Mouse (Mus musculus): ENCODE measurements around the gene Enox1. TPM values are rescaled to one million over a fixed set of nuclear protein-coding genes. Genes with fewer than 3 reads are reported as not detected.

Enox1 gene
- polyA plus RNA-seq, 1 experiment from 2014 or later: 0.13 TPM

DNA sequence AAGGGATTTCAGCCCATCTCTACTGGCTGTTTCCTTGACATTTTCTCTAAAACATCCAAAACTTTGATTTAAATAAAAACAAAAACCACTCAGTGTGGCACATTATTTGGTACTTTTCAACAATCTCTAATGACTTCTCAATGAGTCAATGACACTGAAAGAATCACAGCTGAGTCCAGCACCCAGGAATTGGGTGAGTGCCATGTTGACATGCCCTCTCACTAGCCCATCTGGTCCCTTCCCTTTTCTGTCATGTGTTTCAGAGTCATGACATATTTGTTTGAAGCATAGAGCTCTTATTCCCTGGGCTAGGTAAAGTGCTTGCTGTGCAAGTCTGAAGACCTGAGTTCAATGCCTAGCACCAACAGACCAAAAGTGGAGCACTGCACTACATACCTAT is 582.8 kb downstream of the Enox1 start:
- H3K27me3 ChIP-seq (ENCODE audit: control insufficient read depth, insufficient read depth, low read depth, low read length): no peaks in the 10 kb centered on the region
- H3K9ac ChIP-seq (ENCODE audit: low read depth, low read length): no peak overlapping the region
- H3K36me3 ChIP-seq (ENCODE audit: control insufficient read depth, insufficient read depth): no peaks in the 10 kb centered on the region
- no peak overlapping the region for H3K27ac ChIP-seq (ENCODE audit: low read length)
- no peaks in the 10 kb centered on the region for H3K4me1 ChIP-seq (ENCODE audit: control insufficient read depth, low read depth, low read length)
- no peak overlapping the region for H3K4me2 ChIP-seq (ENCODE audit: low read depth, low read length)
- H3K9me3 ChIP-seq (replicated peaks; ENCODE audit: control insufficient read depth, low read length): no peaks in the 10 kb centered on the region
- H3K4me3 ChIP-seq (ENCODE audit: low read depth, low read length): no peak overlapping the region
- ATAC-seq (ENCODE audit: low read depth): no peak

DNA sequence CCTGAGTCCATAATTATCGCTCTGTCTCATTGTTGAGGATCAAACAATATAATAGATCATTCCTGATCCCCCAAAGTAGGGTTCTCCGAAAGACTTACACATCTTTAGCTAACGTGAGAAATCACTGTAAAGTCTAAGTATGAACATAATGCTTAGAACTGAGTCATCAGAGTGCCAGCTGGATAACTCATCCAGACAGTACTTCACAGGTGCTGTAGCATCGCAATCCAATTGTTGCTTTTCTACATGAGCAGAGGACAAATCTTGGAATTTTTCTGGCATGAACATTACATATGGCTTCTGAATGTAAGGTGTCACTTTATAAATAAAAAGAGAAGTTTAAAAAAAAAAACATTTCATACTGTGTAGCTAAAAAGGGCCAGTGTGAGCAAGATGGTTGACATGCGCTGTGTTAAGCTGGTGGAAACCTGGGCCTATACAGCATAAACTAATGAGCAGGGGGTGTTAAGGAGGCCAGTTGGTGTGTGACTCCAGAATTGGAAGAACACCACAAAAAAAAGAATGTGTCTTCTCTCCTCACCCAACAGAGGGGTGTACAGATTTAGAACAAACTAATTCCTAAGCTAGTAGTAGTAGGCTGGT is 588.2 kb downstream of the Enox1 start:
- no peaks in the 10 kb centered on the region for H3K9me3 ChIP-seq (replicated peaks; ENCODE audit: control insufficient read depth, low read length)
- no peak overlapping the region for H3K9ac ChIP-seq (ENCODE audit: low read depth, low read length)
- no peaks in the 10 kb centered on the region for H3K27me3 ChIP-seq (ENCODE audit: control insufficient read depth, insufficient read depth, low read depth, low read length)
- ATAC-seq (ENCODE audit: low read depth): no peak
- H3K4me3 ChIP-seq (ENCODE audit: low read depth, low read length): no peak overlapping the region
- H3K27ac ChIP-seq (ENCODE audit: low read length): no peak overlapping the region
- H3K4me2 ChIP-seq (ENCODE audit: low read depth, low read length): no peak overlapping the region
- 77% methylated on average over 5 of the region's 5 CpGs for WGBS (ENCODE audit: insufficient replicate concordance)
- no peaks in the 10 kb centered on the region for H3K36me3 ChIP-seq (ENCODE audit: control insufficient read depth, insufficient read depth)
- no peaks in the 10 kb centered on the region for H3K4me1 ChIP-seq (ENCODE audit: control insufficient read depth, low read depth, low read length)

DNA sequence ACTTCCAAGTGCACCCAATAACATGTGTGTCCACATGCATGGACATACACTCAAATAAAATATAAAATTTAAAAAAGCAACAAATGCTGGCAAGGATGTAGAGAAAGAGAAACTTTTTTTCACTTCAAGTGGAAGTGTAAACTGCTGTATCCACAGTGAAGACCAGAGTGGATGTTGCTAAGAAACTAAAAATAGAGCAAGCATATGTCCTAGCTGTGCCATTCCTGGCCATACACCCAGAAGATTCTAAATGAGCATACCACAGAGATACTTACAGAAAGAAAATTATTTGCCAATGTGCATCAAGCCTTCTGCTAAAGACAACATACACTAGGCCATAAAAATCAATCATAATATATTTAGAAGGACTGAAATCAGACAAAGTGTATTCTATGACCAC is 592.4 kb downstream of the Enox1 start:
- Histone ChIP-seq H3K9me3 (replicated peaks; ENCODE audit: control insufficient read depth, low read length) (no peaks in the 10 kb centered on the region), H3K27ac (ENCODE audit: low read length) (no peak overlapping the region), H3K4me3 (ENCODE audit: low read depth, low read length) (no peak overlapping the region), H3K9ac (ENCODE audit: low read depth, low read length) (no peak overlapping the region), H3K4me1 (ENCODE audit: control insufficient read depth, low read depth, low read length) (no peaks in the 10 kb centered on the region), H3K36me3 (ENCODE audit: control insufficient read depth, insufficient read depth) (no peaks in the 10 kb centered on the region), H3K27me3 (ENCODE audit: control insufficient read depth, insufficient read depth, low read depth, low read length) (no peaks in the 10 kb centered on the region), H3K4me2 (ENCODE audit: low read depth, low read length) (no peak overlapping the region)
- ATAC-seq (ENCODE audit: low read depth): no peak

Other genes starting within 250 kb of the Enox1 start
- 1.7 and 1.8 TPM in 2 replicates for gene Ccdc122, start 120.0 kb upstream of the Enox1 start, polyA plus RNA-seq (2015; fragmentation: Nextera tagmentation; extraction: Ambion mirVana)
- 3.4 and 3.6 TPM in 2 replicates for gene Lacc1, start 119.9 kb upstream of the Enox1 start, polyA plus RNA-seq (2015; fragmentation: Nextera tagmentation; extraction: Ambion mirVana)

Data from liver, embryonic 16.5 days (tissue).